Mouse (Mus musculus) left cerebral cortex, postnatal 10 days (tissue): ENCODE results near the gene Tmem129. TPM values are rescaled to one million over a fixed set of nuclear protein-coding genes. Genes with fewer than 3 reads are reported as not detected.

ENCODE experiments used
- DNase-seq, 2 experiments: peaks; one replicate each; pipeline ENCODE4 v3.0.0; 2021 to 2022; ENCODE audit warnings: low spot score in 2 of 2, mixed read lengths in 1 of 2; ENCODE audit errors: extremely low spot score in 1 of 2
- intact Hi-C: fragments of 180-260 bp; cut with DNase I; formaldehyde crosslinking; loops from one replicate; pipeline ENCODE4 v1.15.1; 2025
- total RNA-seq, 2 experiments: library from RNA; stranded (reverse); gene quantifications; 2 replicates each; pipeline ENCODE4 v1.2.3; 2021

Gene Tmem129
- total RNA-seq, 2 experiments from 2014 or later = 22.2 to 23.9 TPM

DNA sequence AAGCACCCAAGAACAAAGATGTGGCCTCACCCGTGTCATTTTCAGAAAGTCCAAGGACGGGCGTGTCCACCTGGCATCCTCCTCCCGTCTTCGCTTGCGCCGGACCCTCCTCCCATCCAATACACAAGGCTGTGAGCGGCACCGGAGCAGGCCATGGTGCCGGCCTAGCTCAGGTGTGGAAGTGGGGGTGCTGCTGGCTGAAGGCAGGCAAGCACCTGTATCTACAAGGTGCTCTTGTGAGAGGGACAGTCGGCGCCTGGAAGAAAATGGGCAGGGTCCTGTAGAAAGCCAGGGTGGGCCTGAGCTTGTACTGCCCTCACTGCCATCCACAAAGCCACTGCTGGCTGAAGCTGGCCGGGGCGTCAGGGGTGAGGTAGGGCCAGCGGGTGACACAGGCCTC lies 50.8 kb downstream of the Tmem129 start:
- intact Hi-C loops = no loop called here
- no peak for DNase-seq

DNA sequence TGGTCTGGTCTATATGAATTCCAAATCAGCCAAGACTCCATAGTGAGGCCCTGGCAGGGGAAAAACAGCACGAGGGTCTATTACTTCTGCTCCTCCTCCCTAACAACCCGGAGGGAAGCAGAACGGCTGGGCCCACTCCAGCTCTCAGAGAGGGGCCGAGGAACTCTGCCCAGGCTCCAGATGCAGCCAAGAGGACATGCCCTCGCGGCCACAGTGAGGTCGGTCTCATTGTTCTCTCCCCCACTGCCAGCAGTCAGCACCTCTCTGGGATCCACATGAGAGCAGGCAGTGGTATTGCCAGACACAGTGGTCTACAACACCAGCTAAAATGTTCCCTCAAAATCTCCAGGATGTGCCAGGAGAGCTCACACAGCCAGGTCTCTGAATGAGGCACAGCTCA lies 51.6 kb downstream of the Tmem129 start:
- intact Hi-C loops = no loop called here
- DNase-seq = no peak

DNA sequence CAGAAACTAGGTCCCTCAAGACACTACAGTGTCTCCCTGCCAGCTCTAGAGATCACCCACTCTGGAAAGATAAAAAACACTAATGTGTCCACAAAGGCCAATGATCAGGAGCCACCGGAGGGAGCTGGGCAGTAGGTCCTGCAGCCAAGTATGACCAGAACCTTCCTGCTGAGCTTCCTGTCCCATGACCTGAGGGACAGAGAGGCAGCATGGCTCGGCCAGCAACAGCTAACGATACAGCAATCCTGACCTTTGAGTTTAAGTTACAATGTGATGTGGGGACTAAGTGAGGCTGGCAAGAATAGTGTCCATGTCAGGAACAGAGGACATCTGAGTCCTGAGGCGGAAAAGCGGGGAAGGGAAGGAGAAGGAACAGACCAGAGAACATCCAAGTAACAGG lies 52.9 kb downstream of the Tmem129 start:
- intact Hi-C loops = no loop called here
- no peak for DNase-seq

Other genes starting within 250 kb of the Tmem129 start
- gene Nkx1-1, start 224.4 kb downstream of the Tmem129 start, total RNA-seq = not detected
- gene Fam53a, start 28.8 kb downstream of the Tmem129 start, total RNA-seq = 10 to 100 TPM; 17.3 to 19.6 TPM
- gene Gm9903, start 28.5 kb downstream of the Tmem129 start, total RNA-seq = under 1 TPM; 0.51 to 0.59 TPM
- 10 to 100 TPM; 26.5 to 28.9 TPM for gene Slbp, start 5.8 kb downstream of the Tmem129 start, total RNA-seq
- gene Tacc3, start 288 bp downstream of the Tmem129 start, total RNA-seq = 10 to 100 TPM in 1 of 2 experiments, 1 to 10 TPM in 1; 9.9 to 15.0 TPM
- gene Fgfr3, start 63.3 kb upstream of the Tmem129 start, total RNA-seq = 100 to 1,000 TPM in 1 of 2 experiments, 10 to 100 TPM in 1; 71.3 to 109 TPM
- gene Letm1, start 124.4 kb upstream of the Tmem129 start, total RNA-seq = 100 to 1,000 TPM in 1 of 2 experiments, 10 to 100 TPM in 1; 99.6 to 113 TPM
- 100 to 1,000 TPM; 157 to 158 TPM for gene Nsd2, start 162.3 kb upstream of the Tmem129 start, total RNA-seq